Mouse (Mus musculus) heart, adult 2 months (tissue): ENCODE results near the gene Tut7. TPM values are rescaled to one million over a fixed set of nuclear protein-coding genes. Genes with fewer than 3 reads are reported as not detected.
"Not testable (repeated sequence)": the region's sequence is repeated elsewhere in the genome, so short reads cannot be mapped to it uniquely, and the experiment has no call there.

Experiments
- DNase-seq, 2 experiments: peaks; one replicate each; pipeline ENCODE4 v3.0.0; 2021
- H3K27ac ChIP-seq: fragments of 200-600 bp; 2 replicates; pipeline ENCODE4 v1.8.1; 2022
- H3K27me3 ChIP-seq: fragments of 200-500 bp; 2 replicates; pipeline ENCODE4 v1.6.1; 2012; ENCODE audit warnings: mild to moderate bottlenecking, low read length, inconsistent platforms, mixed read lengths; ENCODE audit not compliant: control insufficient read depth, insufficient read depth
- H3K36me3 ChIP-seq: fragments of 200-500 bp; 2 replicates; pipeline ENCODE4 v1.6.1; 2012; ENCODE audit warnings: low read length, inconsistent platforms; ENCODE audit not compliant: control insufficient read depth, insufficient read depth
- H3K4me1 ChIP-seq: fragments of 200-500 bp; 2 replicates; pipeline ENCODE4 v1.6.1; 2011; ENCODE audit warnings: low read length; ENCODE audit not compliant: control insufficient read depth, insufficient read depth
- H3K4me3 ChIP-seq: fragments of 200-600 bp; 2 replicates; pipeline ENCODE4 v1.8.1; 2022
- H3K79me2 ChIP-seq: fragments of 200-500 bp; replicated peaks from 2 replicates; pipeline ENCODE4 v1.6.1; 2012; ENCODE audit warnings: mild to moderate bottlenecking, inconsistent platforms, low read length, moderate library complexity, mixed read lengths; ENCODE audit not compliant: control insufficient read depth, insufficient read depth
- H3K9ac ChIP-seq: fragments of 200-500 bp; 2 replicates; pipeline ENCODE4 v1.6.1; 2012; ENCODE audit warnings: low read depth, mild to moderate bottlenecking, control low read depth, inconsistent platforms, low read length, mixed read lengths
- CTCF ChIP-seq: fragments of 200-600 bp; IDR thresholded peaks from 2 replicates; pipeline ENCODE4 v1.8.1; 2022; ENCODE audit warnings: antibody characterized with exemption, mild to moderate bottlenecking, moderate library complexity
- EP300 ChIP-seq: fragments of 200-500 bp; IDR thresholded peaks from 2 replicates; pipeline ENCODE4 v1.6.1; 2011; ENCODE audit warnings: low read depth, low read length, control low read depth; ENCODE audit not compliant: insufficient read depth
- POLR2A ChIP-seq: fragments of 200-500 bp; IDR thresholded peaks from 2 replicates; pipeline ENCODE4 v1.6.1; 2011; ENCODE audit warnings: mild to moderate bottlenecking, low read depth, low read length, control low read depth; ENCODE audit not compliant: insufficient read depth
- WGBS: fragments of 180-500 bp; shearing (Covaris S2); methylation state at CpG from one replicate; pipeline ENCODE4 v1.1.7; 2018; 5-methylcytosine and 5-hydroxymethylcytosine counted together
- intact Hi-C: fragments of 180-260 bp; cut with DNase I; formaldehyde crosslinking; loops from one replicate; pipeline ENCODE4 v1.15.1; 2025
- polyA plus RNA-seq: library from polyadenylated mRNA; depleted of rRNA; stranded (reverse); fragments of >200 nt; gene quantifications from 2 replicates; pipeline ENCODE4 v1.2.3, GENCODE M21; 2012
- total RNA-seq, 2 experiments: library from RNA; stranded (reverse); gene quantifications; 2 replicates each; pipeline ENCODE4 v1.2.3; 2021

The Tut7 gene
- total and polyA plus RNA-seq, 3 experiments, result 10.3 to 45.1 (median 41.6) TPM

DNA sequence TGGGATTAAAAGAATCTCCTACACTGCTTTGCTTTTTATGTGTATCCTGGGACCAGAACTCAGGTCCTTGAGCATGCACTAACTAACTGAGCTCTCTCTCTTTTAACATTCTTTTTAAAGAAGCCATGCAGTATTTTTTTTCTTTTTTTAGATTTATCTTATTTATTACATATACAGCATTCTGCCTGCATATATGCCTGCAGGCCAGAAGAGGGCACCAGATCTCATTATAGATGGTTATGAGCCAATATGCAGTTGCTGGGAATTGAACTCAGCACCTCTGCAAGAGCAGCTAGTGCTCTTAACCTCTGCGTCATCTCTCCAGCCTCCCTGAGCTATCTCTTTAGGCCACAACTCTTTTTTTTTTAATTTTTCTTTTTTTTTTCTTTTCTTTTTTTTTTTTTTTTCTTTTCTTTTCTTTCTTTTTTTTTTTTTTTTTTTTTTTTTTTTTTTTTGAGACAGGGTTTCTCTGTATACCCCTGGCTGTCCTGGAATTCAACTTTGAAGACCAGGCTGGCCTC, 43.1 kb downstream of the Tut7 start:
- WGBS, result 93% methylated on average over 1 of the region's 1 CpGs
- not testable (repeated sequence) for H3K27me3 ChIP-seq, H3K9ac ChIP-seq, H3K4me1 ChIP-seq, H3K4me3 ChIP-seq, H3K79me2 ChIP-seq, DNase-seq, H3K36me3 ChIP-seq, H3K27ac ChIP-seq
- peak; percentile 60 for TF ChIP-seq CTCF
- intact Hi-C loops, result loop anchor here (2.0 kb wide), 1 partner anchor 33 kb away; no protein-coding TSS in a partner anchor

DNA sequence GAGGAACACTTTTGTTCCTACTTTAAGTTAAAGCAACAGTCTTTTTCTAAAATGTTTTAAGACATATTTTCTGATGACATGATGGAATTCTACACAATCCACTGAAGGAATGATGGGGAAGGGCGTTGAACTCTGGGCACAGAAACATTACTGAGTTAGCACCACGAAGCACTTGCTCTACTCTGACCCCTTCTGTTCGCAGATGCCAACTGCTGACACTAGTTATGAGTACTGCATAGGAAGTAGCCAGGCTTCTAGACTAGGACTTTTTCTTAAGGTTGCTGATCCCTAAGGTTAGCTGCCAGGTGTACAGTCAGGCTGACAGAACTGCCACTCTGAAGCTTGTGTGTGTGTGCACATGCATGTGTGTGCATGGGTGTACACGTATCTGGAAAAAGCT, 43.7 kb downstream of the Tut7 start:
- H3K9ac ChIP-seq, result no peak overlapping the region
- no peak overlapping the region for H3K27ac ChIP-seq
- peaks cover 3% of the 10 kb centered on the region for H3K36me3 ChIP-seq
- TF ChIP-seq CTCF (peak; percentile 32), EP300 (no peak)
- H3K4me1 ChIP-seq, result peaks cover 3% of the 10 kb centered on the region
- H3K79me2 ChIP-seq, result no peaks in the 10 kb centered on the region; the same call in none of the 2 replicates
- DNase-seq, result no peak
- H3K27me3 ChIP-seq, result no peaks in the 10 kb centered on the region
- 71% methylated on average over 4 of the region's 4 CpGs for WGBS
- intact Hi-C loops, result no loop called here
- H3K4me3 ChIP-seq, result no peak overlapping the region

DNA sequence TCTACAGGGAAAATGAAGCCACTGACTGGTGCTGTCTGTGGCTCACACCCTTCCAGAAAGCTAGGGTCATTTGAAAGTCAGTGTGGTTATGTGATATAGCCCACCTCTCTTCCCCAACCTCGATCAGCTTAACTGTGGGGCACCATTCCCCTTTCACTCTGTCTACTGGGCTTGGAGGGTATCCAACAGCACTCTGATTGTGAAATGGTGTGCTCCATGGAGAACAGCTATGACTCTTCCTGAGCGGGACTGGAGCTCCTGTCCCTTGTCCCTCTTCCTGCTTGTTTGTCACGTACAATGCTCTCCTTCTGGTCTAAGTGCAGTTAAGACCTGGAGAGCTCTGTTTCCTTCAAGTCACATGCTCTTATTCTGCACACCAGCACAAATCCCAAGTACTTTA, 47.8 kb downstream of the Tut7 start:
- H3K4me1 ChIP-seq, result peaks cover 7% of the 10 kb centered on the region
- no peak for DNase-seq
- H3K4me3 ChIP-seq, result no peak overlapping the region
- H3K79me2 ChIP-seq, result no peaks in the 10 kb centered on the region; the same call in none of the 2 replicates
- H3K27ac ChIP-seq, result no peak overlapping the region
- TF ChIP-seq CTCF, result no peak
- no peak for TF ChIP-seq EP300
- no peak for TF ChIP-seq POLR2A
- WGBS, result 26% methylated on average over 3 of the region's 3 CpGs
- peaks cover 11% of the 10 kb centered on the region for H3K36me3 ChIP-seq
- no peak overlapping the region for H3K9ac ChIP-seq
- intact Hi-C loops, result no loop called here
- no peaks in the 10 kb centered on the region for H3K27me3 ChIP-seq

DNA sequence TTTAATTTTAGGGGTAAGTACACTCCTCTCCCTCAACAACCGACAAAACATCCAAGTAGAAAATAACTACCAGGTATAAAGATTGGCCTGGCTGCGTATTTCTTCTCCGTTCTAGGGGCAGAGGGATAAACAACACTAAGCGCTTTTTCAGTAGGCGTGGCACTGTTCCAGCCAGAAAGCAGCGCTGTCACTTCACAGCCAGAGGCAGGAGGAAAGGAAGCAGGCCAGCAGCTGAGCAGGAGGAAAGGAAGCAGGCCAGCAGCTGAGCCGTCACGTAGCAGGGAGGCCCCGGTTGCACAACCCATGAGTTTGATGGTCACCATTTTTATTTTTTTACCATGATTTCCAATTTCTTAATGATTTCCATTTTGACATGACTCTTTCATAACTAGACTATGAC, 51.7 kb downstream of the Tut7 start:
- H3K4me3 ChIP-seq, result peak overlapping the region; percentile 69; the same call in 1 of the 2 replicates
- 0% methylated on average over 9 of the region's 9 CpGs for WGBS
- intact Hi-C loops, result loop anchor here (2.0 kb wide), 1 partner anchor 52 kb away; the partner anchor contains the start of gene Tut7
- H3K9ac ChIP-seq, result no peak overlapping the region
- DNase-seq, result peak; percentile 77 to 87
- peak overlapping the region; percentile 100 for H3K27ac ChIP-seq
- no peaks in the 10 kb centered on the region for H3K27me3 ChIP-seq
- H3K36me3 ChIP-seq, result peaks cover 26% of the 10 kb centered on the region
- TF ChIP-seq POLR2A (peak; percentile 52), EP300 (peak; percentile 92), CTCF (no peak)
- H3K79me2 ChIP-seq, result peaks cover 8% of the 10 kb centered on the region
- H3K4me1 ChIP-seq, result peaks cover 22% of the 10 kb centered on the region

DNA sequence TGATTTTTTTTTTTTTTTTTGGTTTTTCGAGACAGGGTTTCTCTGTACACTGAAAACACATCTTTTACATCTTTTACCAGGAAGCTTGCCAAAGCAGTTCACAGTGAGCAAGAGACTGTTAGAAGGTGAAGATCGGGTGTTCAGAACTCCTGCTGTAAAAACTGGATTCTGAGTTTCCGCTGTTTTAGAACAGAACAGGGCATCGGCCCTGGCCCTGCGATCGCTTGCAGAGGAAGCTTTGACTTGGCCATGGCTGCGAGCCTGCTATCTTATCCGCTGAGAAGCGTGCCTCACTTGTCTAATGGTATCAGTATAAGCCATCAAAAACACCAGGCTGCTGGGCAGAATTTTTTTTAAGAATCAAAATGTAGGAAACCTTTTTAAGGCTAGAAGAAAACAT, 52.1 kb downstream of the Tut7 start:
- no peaks in the 10 kb centered on the region for H3K27me3 ChIP-seq
- intact Hi-C loops, result loop anchor here (2.0 kb wide), 1 partner anchor 52 kb away; the partner anchor contains the start of gene Tut7
- H3K9ac ChIP-seq, result peak overlapping the region; percentile 5; the same call in 1 of the 2 replicates
- H3K36me3 ChIP-seq, result peaks cover 27% of the 10 kb centered on the region
- peak overlapping the region; percentile 100 for H3K27ac ChIP-seq
- H3K79me2 ChIP-seq, result peaks cover 8% of the 10 kb centered on the region
- H3K4me1 ChIP-seq, result peaks cover 24% of the 10 kb centered on the region
- WGBS, result 4% methylated on average over 9 of the region's 9 CpGs
- peak overlapping the region; percentile 69 for H3K4me3 ChIP-seq
- no peak for TF ChIP-seq EP300
- TF ChIP-seq POLR2A, result no peak
- no peak for TF ChIP-seq CTCF
- DNase-seq, result peak in 1 of 2 experiments; percentile 25

DNA sequence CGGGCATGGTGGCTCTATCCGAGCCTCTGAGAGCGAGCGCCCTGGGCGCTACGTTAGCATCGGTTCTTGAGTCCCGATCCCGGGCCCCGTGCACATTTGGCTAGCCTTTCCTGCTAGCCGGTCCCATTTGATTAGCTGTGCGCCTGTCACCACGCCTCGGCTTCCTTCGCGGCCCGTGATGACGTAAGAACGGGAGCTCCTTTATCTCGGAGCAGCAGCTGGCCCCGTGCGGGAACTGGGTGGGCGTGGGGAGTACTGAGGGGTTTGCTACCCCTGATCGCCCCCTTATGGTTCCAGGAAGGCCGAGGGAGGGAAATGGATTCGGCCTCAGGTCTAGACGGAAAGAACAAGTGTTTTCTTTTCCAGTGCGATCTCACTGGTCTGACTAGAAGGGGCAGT, 52.8 kb downstream of the Tut7 start:
- WGBS, result under 1% methylated on average over 28 of the region's 28 CpGs
- no peaks in the 10 kb centered on the region for H3K27me3 ChIP-seq
- intact Hi-C loops, result loop anchor here (2.0 kb wide), 1 partner anchor 53 kb away; the partner anchor contains the start of gene Tut7
- peak overlapping the region; percentile 69 for H3K4me3 ChIP-seq
- peaks cover 8% of the 10 kb centered on the region for H3K79me2 ChIP-seq
- TF ChIP-seq POLR2A, result no peak
- peak; percentile 49 for TF ChIP-seq CTCF
- TF ChIP-seq EP300, result no peak
- H3K36me3 ChIP-seq, result peaks cover 24% of the 10 kb centered on the region
- peak; percentile 86 to 89 for DNase-seq
- H3K27ac ChIP-seq, result peak overlapping the region; percentile 100
- H3K4me1 ChIP-seq, result peaks cover 24% of the 10 kb centered on the region
- peak overlapping the region; percentile 70 for H3K9ac ChIP-seq
